Mouse (Mus musculus) ES-Bruce4 (cell line): ENCODE measurements around the gene Tmem192.

Source experiments
- CTCF ChIP-seq: IDR thresholded peaks from one replicate; pipeline ENCODE4 v1.8.1; 2011; ENCODE audit warnings: low read depth, low read length
- EP300 ChIP-seq: IDR thresholded peaks from 2 replicates; pipeline ENCODE4 v1.6.1; 2011; ENCODE audit warnings: low read depth, low read length; ENCODE audit not compliant: insufficient read depth
- POLR2A ChIP-seq: IDR thresholded peaks from one replicate; pipeline ENCODE4 v1.8.1; 2011; ENCODE audit warnings: low read length; ENCODE audit not compliant: insufficient read depth

GRCm38 (mm10) chr8:64987731-64988130 is 40.7 kb downstream of the Tmem192 start, which contains the start of gene Trim75:
- TF ChIP-seq POLR2A (no peak), CTCF (no peak), EP300 (no peak)
